ENCODE assay signal across 20 mouse cellular contexts in the genomic region with DNA sequence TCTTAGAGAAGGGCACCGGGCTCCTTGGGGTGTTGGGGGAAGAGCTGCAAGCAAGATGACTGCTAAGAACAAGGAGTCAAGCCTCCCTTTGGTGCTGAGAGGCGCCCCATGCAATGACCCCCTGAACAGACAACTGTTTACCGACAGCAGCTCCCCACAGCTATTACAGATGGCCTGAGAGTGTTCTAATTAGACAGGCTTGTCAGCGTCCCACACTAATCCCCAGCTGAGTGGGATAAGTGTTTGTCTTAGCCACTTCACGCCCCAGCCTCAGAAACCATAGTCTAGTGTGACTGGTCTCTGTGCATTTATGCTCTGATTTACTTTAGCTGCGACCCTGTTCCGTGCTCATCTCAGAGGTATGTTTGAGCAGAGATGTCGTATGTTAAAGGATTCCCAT. TPM values are rescaled to one million over a fixed set of nuclear protein-coding genes. Genes with fewer than 3 reads are reported as not detected.
DNase-seq lines count a peak whose midpoint lies in the region; ATAC-seq and TF ChIP-seq lines count a peak whose summit lies in the region.
"Had no signal": no experiment of that assay in that cellular context is flagged by ENCODE, and none has a peak within 500 bp of the region (broad histone marks: within the 10 kb centered on the region; RNA-seq: fewer than 3 reads in every experiment).

No protein-coding gene starts in this region.

- no peak overlapping the region for H3K4me2 ChIP-seq in forebrain, postnatal 0 days (ENCODE audit: low read depth)
- 0 out of 2 replicates have a peak overlapping the region, but pooled peaks have one; percentile 11 for H3K4me2 ChIP-seq in hindbrain, embryonic 14.5 days (replicated peaks)
- H3K4me2 ChIP-seq in hindbrain, embryonic 11.5 days (replicated peaks; ENCODE audit: low read depth, low read length) = no peak overlapping the region
- no peak overlapping the region for H3K4me2 ChIP-seq in forebrain, embryonic 16.5 days (ENCODE audit: low read length)
- H3K4me2 ChIP-seq: intestine, embryonic 15.5 days; neural tube, embryonic 12.5 days had no signal

- H3K9ac ChIP-seq in forebrain, postnatal 0 days = no peak overlapping the region
- H3K9ac ChIP-seq in hindbrain, embryonic 14.5 days = no peak overlapping the region
- no peak overlapping the region for H3K9ac ChIP-seq in hindbrain, embryonic 11.5 days (ENCODE audit: low read depth, low read length)
- H3K9ac ChIP-seq in forebrain, embryonic 16.5 days (replicated peaks; ENCODE audit: low read depth, low read length) = no peak overlapping the region
- H3K9ac ChIP-seq: intestine, embryonic 15.5 days; neural tube, embryonic 12.5 days had no signal

- no peaks in the 10 kb centered on the region for H3K9me3 ChIP-seq in forebrain, embryonic 10.5 days
- no peaks in the 10 kb centered on the region for H3K9me3 ChIP-seq in forebrain, postnatal 0 days (ENCODE audit: low read length)
- H3K9me3 ChIP-seq in hindbrain, embryonic 14.5 days (ENCODE audit: control insufficient read depth, low read length) = no peaks in the 10 kb centered on the region
- H3K9me3 ChIP-seq in hindbrain, embryonic 11.5 days (ENCODE audit: control insufficient read depth, low read length) = no peaks in the 10 kb centered on the region
- H3K9me3 ChIP-seq in forebrain, embryonic 16.5 days (ENCODE audit: control insufficient read depth, low read length) = no peaks in the 10 kb centered on the region
- H3K9me3 ChIP-seq: intestine, embryonic 15.5 days; neural tube, embryonic 12.5 days had no signal

- peaks cover 39% of the 10 kb centered on the region for H3K27me3 ChIP-seq in forebrain, embryonic 10.5 days (ENCODE audit: poor library complexity, severe bottlenecking)
- H3K27me3 ChIP-seq in forebrain, postnatal 0 days (ENCODE audit: insufficient read depth, low read length) = no peaks in the 10 kb centered on the region
- no peaks in the 10 kb centered on the region for H3K27me3 ChIP-seq in hindbrain, embryonic 14.5 days (ENCODE audit: control insufficient read depth, insufficient read depth, low read length)
- H3K27me3 ChIP-seq in hindbrain, embryonic 11.5 days (ENCODE audit: control insufficient read depth, insufficient read depth, low read length) = no peaks in the 10 kb centered on the region
- H3K27me3 ChIP-seq in forebrain, embryonic 16.5 days (replicated peaks; ENCODE audit: control insufficient read depth, insufficient read depth, low read length) = no peaks in the 10 kb centered on the region
- H3K27me3 ChIP-seq: intestine, embryonic 15.5 days; neural tube, embryonic 12.5 days had no signal

- TF ChIP-seq CTCF in forebrain, postnatal 0 days (IDR thresholded peaks at IDR 0.05; ENCODE audit: low read depth) = no peak
- no peak for TF ChIP-seq CTCF in layer of hippocampus, adult 2 months (conservative IDR thresholded peaks at IDR 0.05)

- peaks cover 19% of the 10 kb centered on the region for H3K4me1 ChIP-seq in forebrain, embryonic 10.5 days
- no peaks in the 10 kb centered on the region for H3K4me1 ChIP-seq in forebrain, postnatal 0 days (ENCODE audit: insufficient read depth)
- H3K4me1 ChIP-seq in hindbrain, embryonic 14.5 days (replicated peaks; ENCODE audit: control insufficient read depth, insufficient read depth, low read length) = no peaks in the 10 kb centered on the region
- no peaks in the 10 kb centered on the region for H3K4me1 ChIP-seq in hindbrain, embryonic 11.5 days (replicated peaks; ENCODE audit: control insufficient read depth, insufficient read depth, low read length)
- peaks cover 5% of the 10 kb centered on the region; the same call in 1 of the 2 replicates for H3K4me1 ChIP-seq in forebrain, embryonic 16.5 days (replicated peaks; ENCODE audit: control insufficient read depth, insufficient read depth, low read length)
- H3K4me1 ChIP-seq: intestine, embryonic 15.5 days; neural tube, embryonic 12.5 days had no signal

- no peak for ATAC-seq in forebrain, postnatal 0 days
- ATAC-seq in hindbrain, embryonic 14.5 days (ENCODE audit: low FRiP score) = no peak
- no peak for ATAC-seq in hindbrain, embryonic 11.5 days (ENCODE audit: low FRiP score)
- peak; percentile 36; the same call in 1 of the 2 replicates for ATAC-seq in forebrain, embryonic 16.5 days
- ATAC-seq: intestine, embryonic 15.5 days had no signal

- DNase-seq in forebrain, embryonic 10.5 days (ENCODE audit: extremely low spot score, low spot score) = peak; percentile 17
- no peak for DNase-seq in forebrain, postnatal 0 days
- no peak for DNase-seq in hindbrain, embryonic 14.5 days (ENCODE audit: low spot score)
- DNase-seq in hindbrain, embryonic 11.5 days (ENCODE audit: low spot score) = no peak
- peak; percentile 60 for DNase-seq in retina, embryonic 14.5 days (ENCODE audit: low spot score)
- no peak for DNase-seq in ovary, postnatal 10 days (ENCODE audit: low spot score)
- DNase-seq in layer of hippocampus, adult 2 months (ENCODE audit: low spot score in 2 of 2) = no peak
- DNase-seq: adrenal gland, adult 8-10 months; cerebellum, adult 18-20 months; heart, postnatal 14 days; lung, adult 2 months; right cerebral cortex, postnatal 4 days; thymus, postnatal 25 days had no signal

- no peaks in the 10 kb centered on the region for H3K36me3 ChIP-seq in forebrain, embryonic 10.5 days (replicated peaks)
- H3K36me3 ChIP-seq in forebrain, postnatal 0 days (ENCODE audit: insufficient read depth) = no peaks in the 10 kb centered on the region
- no peaks in the 10 kb centered on the region for H3K36me3 ChIP-seq in hindbrain, embryonic 14.5 days (replicated peaks; ENCODE audit: control insufficient read depth, insufficient read depth)
- no peaks in the 10 kb centered on the region for H3K36me3 ChIP-seq in hindbrain, embryonic 11.5 days (ENCODE audit: control insufficient read depth, insufficient read depth, low read length)
- no peaks in the 10 kb centered on the region for H3K36me3 ChIP-seq in forebrain, embryonic 16.5 days (ENCODE audit: control insufficient read depth, insufficient read depth)
- H3K36me3 ChIP-seq: intestine, embryonic 15.5 days; neural tube, embryonic 12.5 days had no signal

- H3K4me3 ChIP-seq in forebrain, embryonic 10.5 days = no peak overlapping the region
- H3K4me3 ChIP-seq in forebrain, postnatal 0 days (ENCODE audit: low read depth, low read length) = no peak overlapping the region
- H3K4me3 ChIP-seq in hindbrain, embryonic 14.5 days (replicated peaks; ENCODE audit: low read length) = no peak overlapping the region
- H3K4me3 ChIP-seq in hindbrain, embryonic 11.5 days (ENCODE audit: low read depth, low read length) = no peak overlapping the region
- no peak overlapping the region for H3K4me3 ChIP-seq in forebrain, embryonic 16.5 days (replicated peaks; ENCODE audit: low read length)
- no peak overlapping the region for H3K4me3 ChIP-seq in layer of hippocampus, adult 2 months
- H3K4me3 ChIP-seq: intestine, embryonic 15.5 days; neural tube, embryonic 12.5 days had no signal

- 13% methylated on average over 8 of the region's 8 CpGs for WGBS in forebrain, embryonic 10.5 days
- WGBS in forebrain, postnatal 0 days = 7% methylated on average over 8 of the region's 8 CpGs
- WGBS in hindbrain, embryonic 14.5 days = 20% methylated on average over 8 of the region's 8 CpGs
- WGBS in hindbrain, embryonic 11.5 days = 30% methylated on average over 8 of the region's 8 CpGs
- WGBS in forebrain, embryonic 16.5 days = 4% methylated on average over 8 of the region's 8 CpGs

- no peak overlapping the region for H3K27ac ChIP-seq in forebrain, embryonic 10.5 days
- no peak overlapping the region for H3K27ac ChIP-seq in forebrain, postnatal 0 days (ENCODE audit: low read depth, low read length)
- no peak overlapping the region for H3K27ac ChIP-seq in hindbrain, embryonic 14.5 days
- no peak overlapping the region for H3K27ac ChIP-seq in hindbrain, embryonic 11.5 days (ENCODE audit: low read depth, low read length)
- H3K27ac ChIP-seq in forebrain, embryonic 16.5 days (ENCODE audit: low read length) = no peak overlapping the region
- no peak overlapping the region for H3K27ac ChIP-seq in layer of hippocampus, adult 2 months
- H3K27ac ChIP-seq: intestine, embryonic 15.5 days; macrophage; neural tube, embryonic 12.5 days had no signal

RNA-seq across cellular contexts. Expression of a gene that starts 50.3 kb away (rescaled TPM):
- polyA plus RNA-seq in forebrain, embryonic 10.5 days (2016; fragmentation: Nextera tagmentation; extraction: Ambion mirVana) = 0.92 and 1.2 TPM in 2 replicates
- 0.92 and 3.8 TPM in 2 replicates for total RNA-seq in forebrain, postnatal 0 days (2014; rRNA removed)
- 0.23 and 0.64 TPM in 2 replicates for polyA plus RNA-seq in forebrain, postnatal 0 days (2015; fragmentation: Nextera tagmentation; extraction: Ambion mirVana)
- 6.0 and 6.1 TPM in 2 replicates for polyA plus RNA-seq in hindbrain, embryonic 14.5 days (2014; fragmentation: Nextera tagmentation; extraction: Ambion mirVana)
- 10.0 and 12.7 TPM in 2 replicates for polyA plus RNA-seq in hindbrain, embryonic 11.5 days (2014; fragmentation: Nextera tagmentation; extraction: Ambion mirVana)
- polyA plus RNA-seq in forebrain, embryonic 16.5 days (2015; fragmentation: Nextera tagmentation; extraction: Ambion mirVana) = 0.51 and 0.80 TPM in 2 replicates
- 1 to 10 TPM in 1 of 2 experiments, under 1 TPM in 1; 0.92 to 1.3 TPM for total RNA-seq in layer of hippocampus, adult 2 months (2021)
- total RNA-seq: common myeloid progenitor, adult 5-6 weeks; heart, postnatal 14 days; monocyte, adult 5-6 weeks had no signal
- polyA plus RNA-seq: gonadal fat pad, adult 2 months; lung, adult 2 months; macrophage had no signal

Comparison
In these comparisons a context has a peak if more than half of its experiments do, and no peak if none do; other contexts are left out.
1. DNase-seq: peak in forebrain, embryonic 10.5 days (single experiment) and retina, embryonic 14.5 days (single experiment); none in forebrain, postnatal 0 days (single experiment), hindbrain, embryonic 14.5 days (single experiment), hindbrain, embryonic 11.5 days (single experiment), ovary, postnatal 10 days (single experiment) and layer of hippocampus, adult 2 months (0 of 2).